Mouse (Mus musculus): ENCODE results near the gene Fbxo34. TPM values are rescaled to one million over a fixed set of nuclear protein-coding genes. Genes with fewer than 3 reads are reported as not detected.
"Not testable (repeated sequence)": the region's sequence is repeated elsewhere in the genome, so short reads cannot be mapped to it uniquely, and the experiment has no call there.

The Fbxo34 gene
- total RNA-seq (2021): 10 to 100 TPM; 86.2 to 90.9 TPM

- DNase-seq (ENCODE audit: extremely low spot score in 1 of 2, low spot score in 1 of 2): not testable (repeated sequence)
Measured at GRCm38 (mm10) chr14:47450121-47450520, at the start of gene Fbxo34. TSS of gene Fbxo34 (plus strand) at chr14:47450421.

DNA sequence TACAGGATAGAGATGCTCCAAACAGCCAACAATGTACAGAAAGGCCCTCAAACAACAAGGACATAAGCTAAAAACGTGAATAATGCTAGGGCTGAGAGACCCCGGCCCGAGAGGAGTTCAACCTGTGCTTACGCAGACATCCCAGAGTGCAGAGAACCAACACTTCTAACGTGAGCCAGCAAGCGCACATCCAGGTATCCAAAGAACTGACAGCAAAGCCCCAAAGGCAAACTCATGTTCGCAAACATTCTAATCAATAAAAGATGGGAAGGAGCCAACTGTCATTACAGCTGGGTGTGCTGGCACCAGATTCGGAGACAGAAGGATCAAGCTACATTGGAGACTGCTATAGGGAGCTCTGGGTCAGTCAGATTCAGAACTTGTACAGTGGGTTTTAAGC, 47.5 kb upstream of the Fbxo34 start:
- no peak for DNase-seq (ENCODE audit: extremely low spot score in 1 of 2, low spot score in 1 of 2)

DNA sequence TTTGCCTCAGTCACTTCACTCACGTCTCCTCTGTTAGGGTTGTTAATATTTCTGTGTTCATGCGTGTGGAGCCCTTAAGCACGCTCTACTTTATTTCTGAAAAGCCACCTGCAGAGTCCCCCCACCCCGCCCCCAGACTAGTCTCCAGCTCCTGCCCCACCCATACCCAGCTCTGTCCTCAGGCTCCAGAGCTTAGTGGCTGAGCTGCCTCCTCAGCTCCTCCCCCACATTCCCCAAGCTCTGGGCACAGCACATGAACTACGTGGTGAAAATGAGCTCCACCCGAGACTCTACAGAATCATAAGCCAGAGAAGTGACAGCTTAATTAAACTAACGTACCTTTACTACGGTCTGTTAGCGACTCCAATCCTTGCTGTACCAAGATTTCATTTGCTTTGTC, 44.2 kb upstream of the Fbxo34 start:
- no peak for DNase-seq (ENCODE audit: extremely low spot score in 1 of 2, low spot score in 1 of 2)

GRCm38 (mm10) chr14:47417346-47417745, 32.9 kb upstream of the Fbxo34 start:
- no peak for DNase-seq (ENCODE audit: extremely low spot score in 1 of 2, low spot score in 1 of 2)

DNA sequence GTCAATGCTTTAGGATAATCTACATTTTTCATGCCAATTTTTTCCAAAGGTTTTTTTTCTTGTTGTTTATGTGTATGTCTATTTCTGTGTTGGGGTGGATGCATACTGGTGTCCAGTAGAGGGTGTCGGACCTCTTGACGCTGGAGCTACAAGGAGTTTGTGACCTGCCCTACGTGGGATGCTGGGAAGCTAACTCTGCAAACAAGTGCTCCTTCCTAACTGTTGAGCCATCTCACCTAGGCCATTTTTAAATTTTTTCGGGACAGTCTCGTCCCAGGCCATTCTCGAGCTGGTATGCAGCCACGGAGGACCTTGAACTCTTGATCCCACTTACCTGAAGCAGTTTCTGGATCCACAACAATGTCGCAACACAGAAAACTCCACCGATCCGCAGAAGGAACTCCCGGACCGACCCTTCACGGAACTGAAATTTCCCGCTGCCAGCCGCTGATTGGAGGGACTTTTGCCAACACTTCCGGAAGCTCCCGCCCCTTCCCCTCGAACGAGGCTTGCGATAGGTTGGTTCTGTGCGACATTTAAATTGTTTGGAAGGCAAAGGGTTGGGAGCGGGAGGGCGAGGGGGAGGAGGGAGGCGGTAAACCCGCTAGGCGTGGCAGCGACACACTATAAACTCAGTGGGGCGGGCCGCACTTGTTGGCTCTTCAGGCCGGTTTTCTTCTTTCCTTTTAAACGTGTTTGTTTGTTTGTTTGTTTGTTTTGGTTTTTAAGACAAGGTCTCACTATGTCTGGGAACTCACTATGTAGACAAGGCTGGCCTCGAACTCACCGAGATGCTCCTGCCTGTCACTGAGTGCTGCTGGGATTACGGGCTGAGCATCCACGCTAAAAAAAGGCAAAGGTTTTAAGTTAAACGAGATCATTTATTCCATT, 32.2 kb upstream of the Fbxo34 start, which contains the start of gene Dlgap5:
Gene Dlgap5 (minus strand): TSS at position 633 of the 891 bp plus-strand sequence.
- DNase-seq (ENCODE audit: extremely low spot score in 1 of 2, low spot score in 1 of 2): peak; percentile 73 to 84

DNA sequence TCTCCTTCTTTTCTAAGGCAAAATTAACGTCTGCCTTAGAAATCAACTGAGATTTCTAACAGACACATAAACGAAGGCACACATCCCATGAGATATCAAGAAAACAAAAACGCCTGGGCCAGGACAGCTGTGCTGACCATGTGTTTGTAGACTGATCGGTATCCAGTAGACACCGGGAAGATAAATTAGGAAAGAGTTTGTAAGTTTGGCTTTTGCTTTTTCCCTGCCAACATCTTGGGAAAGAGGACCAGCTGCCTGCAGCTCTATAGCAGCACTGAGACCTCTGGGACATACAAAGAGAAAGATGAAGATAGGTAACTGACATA, 31.6 kb upstream of the Fbxo34 start:
- DNase-seq (ENCODE audit: extremely low spot score in 1 of 2, low spot score in 1 of 2): no peak

DNA sequence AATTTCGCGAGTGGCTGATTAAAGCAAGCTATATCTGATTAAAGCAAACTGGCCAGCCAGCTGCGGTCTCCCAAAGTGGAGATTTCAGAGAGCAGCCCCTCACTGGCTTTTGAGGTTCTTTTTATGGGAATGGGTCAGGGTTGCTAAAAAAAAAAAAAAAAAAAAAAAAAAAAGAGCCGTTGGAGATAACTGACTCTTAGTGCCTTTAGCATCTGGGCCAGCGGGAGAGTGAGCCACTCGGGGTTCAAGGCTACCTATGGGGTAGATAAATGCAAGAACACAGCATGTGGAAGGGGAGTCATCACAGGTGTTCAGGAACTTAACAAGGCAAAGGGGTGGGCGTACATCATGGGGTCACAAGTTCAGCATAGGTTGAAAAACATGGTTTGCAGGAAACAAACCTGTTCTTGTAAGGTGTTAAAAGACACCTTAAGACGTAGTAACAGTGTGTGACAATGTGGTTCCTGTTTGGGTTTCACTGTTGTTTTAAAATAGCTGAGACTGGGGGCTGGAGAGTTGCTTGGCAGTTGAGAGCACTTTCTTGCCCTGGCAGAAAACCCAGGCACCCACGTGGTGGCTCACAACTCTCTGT, 31.1 kb upstream of the Fbxo34 start:
- no peak for DNase-seq (ENCODE audit: extremely low spot score in 1 of 2, low spot score in 1 of 2)

DNA sequence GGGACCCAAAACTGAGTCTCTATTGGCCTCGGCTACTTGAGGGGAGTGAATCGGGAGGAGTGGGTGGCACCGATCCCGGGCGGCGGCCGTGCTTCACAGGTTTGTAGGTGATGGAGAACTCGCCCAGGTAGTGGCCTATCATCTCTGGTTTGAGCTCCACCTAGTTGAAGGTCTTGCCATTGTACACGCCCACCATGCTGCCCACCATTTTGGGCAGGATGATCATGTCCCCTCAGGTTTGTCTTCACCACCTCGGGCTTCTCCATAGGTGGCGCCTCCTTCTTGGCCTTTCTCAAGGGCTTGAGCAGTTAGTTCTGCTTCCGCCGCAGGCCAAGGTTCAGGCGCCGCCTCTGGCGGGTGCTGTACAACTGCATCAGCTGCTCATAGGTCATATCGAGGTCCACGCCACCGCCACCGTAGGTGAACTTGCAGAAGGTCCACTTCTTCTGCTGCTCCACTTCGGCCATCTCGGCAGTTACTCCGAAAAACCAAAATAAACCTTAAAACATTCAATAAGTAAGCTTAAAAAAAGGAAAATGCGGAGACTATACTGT, 30.4 kb upstream of the Fbxo34 start:
- DNase-seq (ENCODE audit: extremely low spot score in 1 of 2, low spot score in 1 of 2): no peak

GRCm38 (mm10) chr14:47421606-47422005, 28.6 kb upstream of the Fbxo34 start:
- no peak for DNase-seq (ENCODE audit: extremely low spot score in 1 of 2, low spot score in 1 of 2)

GRCm38 (mm10) chr14:47422466-47422865, 27.8 kb upstream of the Fbxo34 start:
- no peak for DNase-seq (ENCODE audit: extremely low spot score in 1 of 2, low spot score in 1 of 2)

GRCm38 (mm10) chr14:47432987-47433386, 17.2 kb upstream of the Fbxo34 start:
- peak in 1 of 2 experiments; percentile 10 for DNase-seq (ENCODE audit: extremely low spot score in 1 of 2, low spot score in 1 of 2)

- no peak for DNase-seq (ENCODE audit: extremely low spot score in 1 of 2, low spot score in 1 of 2)
Measured at GRCm38 (mm10) chr14:47438947-47439346, 11.3 kb upstream of the Fbxo34 start.

DNA sequence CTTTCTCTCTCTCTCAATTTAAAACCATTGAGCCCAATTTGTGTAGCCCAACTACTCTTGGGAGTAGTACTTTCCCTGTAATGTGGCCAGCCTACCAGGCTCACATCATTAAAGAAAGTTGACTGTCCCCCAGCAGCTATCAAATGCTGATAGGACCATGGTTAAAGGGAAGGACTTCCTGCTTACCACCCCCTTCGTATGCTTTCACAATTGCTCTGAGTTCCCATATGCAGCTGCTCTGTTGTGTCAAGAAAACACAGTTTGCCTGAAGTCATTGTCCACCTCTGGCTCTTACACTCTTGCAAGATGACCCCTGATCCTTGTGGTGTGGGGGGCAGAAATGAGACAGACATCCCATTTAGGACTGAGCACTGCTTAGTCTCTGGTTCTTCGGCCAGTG, 5.3 kb upstream of the Fbxo34 start:
- no peak for DNase-seq (ENCODE audit: extremely low spot score in 1 of 2, low spot score in 1 of 2)

GRCm38 (mm10) chr14:47445331-47446095, 4.7 kb upstream of the Fbxo34 start:
- DNase-seq (ENCODE audit: extremely low spot score in 1 of 2, low spot score in 1 of 2): no peak

DNA sequence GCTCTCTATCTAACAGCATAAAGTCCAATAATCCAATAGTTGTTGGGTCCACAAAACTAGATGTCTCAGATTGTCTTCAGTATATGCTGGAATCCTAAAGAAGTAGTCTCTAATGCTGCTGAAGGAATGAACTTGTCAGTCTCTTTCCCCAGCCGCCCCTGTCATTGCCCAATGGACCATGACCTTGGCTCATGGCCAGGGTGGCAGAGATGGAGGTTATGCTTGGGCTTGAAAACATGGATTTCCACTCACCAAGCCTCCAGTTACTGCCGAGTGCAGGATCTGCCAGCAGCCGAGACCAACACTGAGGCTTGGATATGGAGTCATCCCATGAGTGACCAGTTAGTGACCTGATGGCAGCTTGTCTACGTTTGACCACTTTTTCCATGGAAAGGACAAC, 9.3 kb downstream of the Fbxo34 start:
- no peak for DNase-seq (ENCODE audit: extremely low spot score in 1 of 2, low spot score in 1 of 2)

- DNase-seq (ENCODE audit: extremely low spot score in 1 of 2, low spot score in 1 of 2): no peak
Measured at GRCm38 (mm10) chr14:47461997-47462396, 11.8 kb downstream of the Fbxo34 start.

DNA sequence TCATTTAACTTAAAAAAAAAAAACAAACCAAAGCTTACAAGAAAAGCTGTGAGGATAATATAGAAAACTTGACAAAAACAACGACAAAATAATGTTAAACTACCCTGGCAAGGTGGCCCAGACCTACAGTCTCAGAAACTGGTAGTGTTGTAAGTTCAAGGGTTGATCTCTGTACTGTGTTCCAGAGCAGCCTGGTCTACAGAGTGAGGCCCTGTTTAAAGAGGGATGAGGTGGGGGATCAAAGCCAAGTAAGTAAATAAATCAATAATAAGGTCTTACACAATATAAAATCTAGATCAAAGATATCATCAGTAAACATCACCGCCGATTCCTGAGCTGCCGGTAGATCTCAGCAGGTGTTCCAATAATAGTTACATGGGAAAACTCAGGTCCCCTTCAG, 12.2 kb downstream of the Fbxo34 start:
- DNase-seq (ENCODE audit: extremely low spot score in 1 of 2, low spot score in 1 of 2): no peak

DNA sequence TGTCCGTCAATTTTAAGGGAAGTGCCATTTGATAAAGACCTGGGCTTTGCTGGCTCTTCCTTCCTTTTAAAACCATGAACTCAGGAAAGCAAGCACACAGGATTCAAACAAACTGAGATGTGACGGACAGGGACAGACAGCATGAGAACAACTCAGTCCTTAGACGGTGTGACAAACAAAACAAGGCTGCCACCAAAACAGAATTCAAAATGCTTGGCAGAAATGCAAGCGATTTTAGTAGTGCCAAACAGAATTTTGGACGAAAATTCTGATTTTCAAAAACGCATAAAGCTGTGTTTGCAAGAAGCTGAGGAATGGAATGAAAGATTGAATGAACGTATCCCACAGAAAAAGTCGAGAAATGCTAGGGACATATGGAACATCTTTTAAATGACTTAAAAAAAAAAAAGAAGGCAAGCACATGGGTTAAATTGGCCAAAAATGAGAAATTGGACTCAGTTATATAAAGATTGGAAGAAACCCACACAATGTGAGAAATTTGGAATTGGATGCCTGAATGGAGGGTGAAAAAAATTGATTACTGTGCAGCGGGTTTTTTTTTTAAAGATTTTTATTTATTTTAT, 12.7 kb downstream of the Fbxo34 start:
- DNase-seq (ENCODE audit: extremely low spot score in 1 of 2, low spot score in 1 of 2): no peak

- no peak for DNase-seq (ENCODE audit: extremely low spot score in 1 of 2, low spot score in 1 of 2)
Measured at GRCm38 (mm10) chr14:47464426-47464825, 14.2 kb downstream of the Fbxo34 start.

DNA sequence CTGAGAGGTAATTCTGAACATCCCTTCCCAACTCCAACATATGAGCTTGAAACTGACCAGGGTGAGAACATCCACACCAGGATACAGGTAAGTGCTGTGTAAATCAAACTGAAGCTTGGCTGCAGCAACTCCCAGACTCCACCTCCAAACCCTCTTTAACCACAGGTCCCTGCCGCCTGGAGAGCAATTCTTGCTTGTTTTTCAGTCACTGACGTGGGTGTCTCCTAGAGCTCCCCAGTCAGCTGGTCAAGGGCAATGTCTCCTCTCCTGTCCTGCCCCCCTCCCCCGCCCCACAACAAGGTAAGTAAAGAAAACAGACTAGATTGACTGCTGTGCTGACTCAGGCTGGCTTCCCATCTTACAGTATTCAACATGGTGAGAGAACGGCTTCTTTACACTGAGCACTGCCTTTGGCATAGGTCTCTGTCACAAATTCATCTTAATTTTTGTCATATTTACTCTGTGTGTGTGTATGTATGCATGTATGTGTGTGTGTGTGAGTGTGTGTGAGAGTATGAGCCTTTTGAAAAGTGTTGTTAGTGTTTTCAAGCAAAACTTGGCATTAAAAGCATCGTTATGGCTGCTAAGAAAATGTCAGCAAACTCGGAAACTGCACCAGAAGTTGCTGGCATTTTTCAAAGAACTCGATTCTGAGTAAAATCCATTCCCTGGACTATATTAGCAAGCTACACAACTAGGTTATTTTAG, 15.4 kb downstream of the Fbxo34 start:
- DNase-seq (ENCODE audit: extremely low spot score in 1 of 2, low spot score in 1 of 2): no peak

Measured in layer of hippocampus, postnatal 25 days (tissue).